Mouse (Mus musculus) cerebellum, adult 18-20 months (tissue): Measurements from ENCODE around the gene Robo3.
A peak's percentile ranks its signal among the peaks of the same experiment; 100 is the strongest.

ENCODE experiments used
- DNase-seq, 2 experiments: peaks; one replicate each; pipeline ENCODE4 v3.0.0; 2021

Robo3 gene

GRCm38 (mm10) chr9:37367301-37368080 is 65.6 kb downstream of the Robo3 start, which contains the start of gene Hepacam:
TSS of gene Hepacam (plus strand) at chr9:37367351.
- peak; percentile 10 to 42 for DNase-seq

GRCm38 (mm10) chr9:37365706-37366105 is 67.3 kb downstream of the Robo3 start:
- DNase-seq = no peak
